Comparison of ENCODE assay signal across 8 mouse cellular contexts in genomic region chr4:121004679-121005078, GRCm38 (mm10). TPM values are rescaled to one million over a fixed set of nuclear protein-coding genes. Genes with fewer than 3 reads are reported as not detected.
DNase-seq lines count a peak whose midpoint lies in the region; ATAC-seq and TF ChIP-seq lines count a peak whose summit lies in the region.
"Had no signal": no experiment of that assay in that cellular context is flagged by ENCODE, and none has a peak within 500 bp of the region (broad histone marks: within the 10 kb centered on the region; RNA-seq: fewer than 3 reads in every experiment).

No protein-coding gene starts in this region.

- TF ChIP-seq POLR2A in MEL (IDR thresholded peaks at IDR 0.05; ENCODE audit: control insufficient read depth in 1 of 2, insufficient read depth in 1 of 2, low read depth in 1 of 2, low read length in 2 of 2, poor library complexity in 1 of 2), result no peak

- peak; percentile 18 for DNase-seq in kidney, postnatal 14 days
- DNase-seq in kidney, adult 18-20 months, result no peak
- peak; percentile 39 for DNase-seq in MEL (ENCODE audit: low read depth, low spot score)
- peak; percentile 53 for DNase-seq in naive thymus-derived CD4-positive, alpha-beta T cell, adult 2 months (ENCODE audit: low read depth)
- no peak for DNase-seq in cerebellum, adult 11 months
- DNase-seq: thymus, postnatal 14 days had no signal

- WGBS in intestine, postnatal 0 days, result 57% methylated on average over 4 of the region's 4 CpGs

- peaks cover 32 to 46% of the 10 kb centered on the region in 2 experiments for H3K4me1 ChIP-seq in MEL (ENCODE audit: control insufficient read depth in 1 of 2, insufficient read depth in 2 of 2, low read length in 2 of 2)
- peaks cover 9% of the 10 kb centered on the region; the same call in 1 of the 2 replicates for H3K4me1 ChIP-seq in intestine, postnatal 0 days (replicated peaks; ENCODE audit: control insufficient read depth, insufficient read depth, low read length)

- no peak for TF ChIP-seq EP300 in MEL (IDR thresholded peaks at IDR 0.05; ENCODE audit: low read depth in 1 of 2, low read length in 2 of 2)

- no peaks in the 10 kb centered on the region for H3K27me3 ChIP-seq in MEL (ENCODE audit: control insufficient read depth in 1 of 2, insufficient read depth in 2 of 2, low read length in 2 of 2)
- no peaks in the 10 kb centered on the region for H3K27me3 ChIP-seq in intestine, postnatal 0 days (replicated peaks; ENCODE audit: control insufficient read depth, insufficient read depth, low read length)

- H3K27ac ChIP-seq in MEL (ENCODE audit: control insufficient read depth, low read depth, low read length), result no peak overlapping the region; the same call in 1 of the 2 replicates
- no peak overlapping the region for H3K27ac ChIP-seq in intestine, postnatal 0 days (ENCODE audit: low read depth, low read length)

- no peak overlapping the region for H3K4me3 ChIP-seq in MEL (ENCODE audit: control insufficient read depth in 1 of 2, insufficient read depth in 1 of 2, low read depth in 2 of 2, low read length in 2 of 2)
- no peak overlapping the region for H3K4me3 ChIP-seq in intestine, postnatal 0 days (ENCODE audit: low read depth, low read length)

- H3K4me2 ChIP-seq in intestine, postnatal 0 days (replicated peaks; ENCODE audit: low read depth), result no peak overlapping the region

- H3K9me3 ChIP-seq in MEL (replicated peaks; ENCODE audit: insufficient read depth, low read length), result no peaks in the 10 kb centered on the region
- no peaks in the 10 kb centered on the region for H3K9me3 ChIP-seq in intestine, postnatal 0 days (ENCODE audit: control insufficient read depth)

- H3K36me3 ChIP-seq in MEL (ENCODE audit: control insufficient read depth in 1 of 2, insufficient read depth in 2 of 2, low read length in 2 of 2), result peaks cover 3 to 55% of the 10 kb centered on the region in 2 experiments; a peak in 3 of 4 replicates
- no peaks in the 10 kb centered on the region for H3K36me3 ChIP-seq in intestine, postnatal 0 days (ENCODE audit: control insufficient read depth, insufficient read depth)

- H3K9ac ChIP-seq in MEL (ENCODE audit: control insufficient read depth, low read depth, low read length, poor library complexity, severe bottlenecking), result no peak overlapping the region
- H3K9ac ChIP-seq in intestine, postnatal 0 days (ENCODE audit: low read depth, low read length), result no peak overlapping the region

- H3K79me2 ChIP-seq in MEL (ENCODE audit: control insufficient read depth, insufficient read depth, low read length, poor library complexity), result peaks cover 76% of the 10 kb centered on the region

- no peak for TF ChIP-seq RAD21 in MEL (IDR thresholded peaks at IDR 0.05; ENCODE audit: low read depth, low read length)

- no peak for TF ChIP-seq CTCF in MEL (IDR thresholded peaks at IDR 0.05 in 2 of 3, conservative IDR thresholded peaks at IDR 0.05 in 1 of 3; ENCODE audit: control insufficient read depth in 1 of 3, insufficient read depth in 1 of 3, low read depth in 2 of 3, low read length in 3 of 3, poor library complexity in 1 of 3, severe bottlenecking in 1 of 3)
- no peak for TF ChIP-seq CTCF in intestine, postnatal 0 days (IDR thresholded peaks at IDR 0.05; ENCODE audit: low read depth)

- 0 out of 2 replicates have a peak, but pooled peaks have one; percentile 8 for ATAC-seq in granulocyte monocyte progenitor cell, adult 5-6 weeks (replicated peaks; ENCODE audit: poor library complexity, severe bottlenecking)
- ATAC-seq in intestine, postnatal 0 days, result no peak

TF ChIP-seq in MEL, 35 proteins besides CTCF, POLR2A, EP300 and RAD21:
- TF ChIP-seq USF2 (IDR thresholded peaks at IDR 0.05; ENCODE audit: borderline replicate concordance in 1 of 2, insufficient read depth in 1 of 2, low read depth in 1 of 2, low read length in 2 of 2) (no peak), ELF1 (IDR thresholded peaks at IDR 0.05; ENCODE audit: low read depth, low read length) (no peak), ZMIZ1 (IDR thresholded peaks at IDR 0.05; ENCODE audit: low read depth, low read length) (no peak), USF1 (IDR thresholded peaks at IDR 0.05; ENCODE audit: low read depth, low read length) (no peak), TBP (IDR thresholded peaks at IDR 0.05; ENCODE audit: low read depth, low read length) (no peak), RCOR1 (IDR thresholded peaks at IDR 0.05; ENCODE audit: low read depth, low read length) (no peak), BHLHE40 (IDR thresholded peaks at IDR 0.05; ENCODE audit: borderline replicate concordance, low read depth, low read length) (no peak), MAX (IDR thresholded peaks at IDR 0.05; ENCODE audit: low read length) (no peak), NELFE (IDR thresholded peaks at IDR 0.05; ENCODE audit: low read depth, low read length) (no peak), NRF1 (IDR thresholded peaks at IDR 0.05; ENCODE audit: insufficient read depth, low read depth, low read length, poor library complexity, severe bottlenecking) (no peak), E2F4 (IDR thresholded peaks at IDR 0.05; ENCODE audit: borderline replicate concordance, low read depth, low read length) (no peak), POLR2AphosphoS5 (IDR thresholded peaks at IDR 0.05; ENCODE audit: borderline replicate concordance, low read depth, low read length) (no peak)

RNA-seq across cellular contexts. Expression of gene Smap2, which starts 12.4 kb away (rescaled TPM):
- total RNA-seq in MEL (2012; rRNA removed), result 33.8 and 36.5 TPM in 2 replicates
- polyA plus RNA-seq in MEL (2012; ENCODE audit: insufficient read depth in 1 of 2, insufficient read length in 2 of 2, low read depth in 1 of 2, low replicate concordance in 2 of 2, missing spikeins in 1 of 2), result 100 to 1,000 TPM in 1 of 2 experiments, 10 to 100 TPM in 1; 83.5 to 118 TPM
- 44.9 and 53.4 TPM in 2 replicates for total RNA-seq in granulocyte monocyte progenitor cell, adult 5-6 weeks (2014; fragmentation: Nextera tagmentation)
- total RNA-seq in granulocyte monocyte progenitor cell, adult 5-6 weeks (2017), result 16.4 and 18.2 TPM in 2 replicates
- polyA plus RNA-seq in intestine, postnatal 0 days (2015; fragmentation: Nextera tagmentation; extraction: Ambion mirVana), result 23.2 and 26.0 TPM in 2 replicates

RNA-seq across cellular contexts. Expression of gene Col9a2, which starts 34.5 kb away (rescaled TPM):
- total RNA-seq in MEL (2012; rRNA removed), result 0.12 TPM in 1 of 2 replicates, not detected in the other
- polyA plus RNA-seq in MEL (2012; ENCODE audit: insufficient read depth in 1 of 2, insufficient read length in 2 of 2, low read depth in 1 of 2, low replicate concordance in 2 of 2, missing spikeins in 1 of 2), result not detected
- not detected in 2 replicates for total RNA-seq in granulocyte monocyte progenitor cell, adult 5-6 weeks (2014; fragmentation: Nextera tagmentation)
- not detected in 2 replicates for total RNA-seq in granulocyte monocyte progenitor cell, adult 5-6 weeks (2017)
- polyA plus RNA-seq in intestine, postnatal 0 days (2015; fragmentation: Nextera tagmentation; extraction: Ambion mirVana), result 3.9 TPM in 2 replicates

RNA-seq across cellular contexts. Expression of gene Zfp69, which starts 53.2 kb away (rescaled TPM):
- total RNA-seq in MEL (2012; rRNA removed), result 1.8 and 2.0 TPM in 2 replicates
- polyA plus RNA-seq in MEL (2012; ENCODE audit: insufficient read depth in 1 of 2, insufficient read length in 2 of 2, low read depth in 1 of 2, low replicate concordance in 2 of 2, missing spikeins in 1 of 2), result 1 to 10 TPM in 1 of 2 experiments, not detected in 1; 4.3 TPM
- 0.66 and 1.1 TPM in 2 replicates for total RNA-seq in granulocyte monocyte progenitor cell, adult 5-6 weeks (2014; fragmentation: Nextera tagmentation)
- 0.43 and 0.77 TPM in 2 replicates for total RNA-seq in granulocyte monocyte progenitor cell, adult 5-6 weeks (2017)
- 2.2 and 2.6 TPM in 2 replicates for polyA plus RNA-seq in intestine, postnatal 0 days (2015; fragmentation: Nextera tagmentation; extraction: Ambion mirVana)

Comparison
In these comparisons a context has a peak if more than half of its experiments do, and no peak if none do; other contexts are left out.
1. DNase-seq: peak in kidney, postnatal 14 days (single experiment), MEL (single experiment) and naive thymus-derived CD4-positive, alpha-beta T cell, adult 2 months (single experiment); none in kidney, adult 18-20 months (single experiment) and cerebellum, adult 11 months (single experiment).